12 mouse cellular contexts compared by ENCODE assay signal in genomic region chr3:63562532-63562931, GRCm38 (mm10).
"Had no signal": no experiment of that assay in that cellular context is flagged by ENCODE, and none has a peak within 500 bp of the region (broad histone marks: within the 10 kb centered on the region; RNA-seq: fewer than 3 reads in every experiment).

No protein-coding gene starts in this region.

- H3K9me3 ChIP-seq: limb, embryonic 10.5 days; liver, embryonic 15.5 days had no signal

- H3K36me3 ChIP-seq: limb, embryonic 10.5 days; liver, embryonic 15.5 days had no signal

- H3K27me3 ChIP-seq: liver, embryonic 15.5 days had no signal

- ATAC-seq: intestine, postnatal 0 days; lung, postnatal 0 days had no signal

- H3K9ac ChIP-seq: liver, embryonic 15.5 days had no signal

- DNase-seq: kidney, adult 9 months; kidney, postnatal 14 days; lung, adult 2 months; lung, postnatal 36 days; thymus, postnatal 4 days had no signal

- H3K4me2 ChIP-seq: liver, embryonic 11.5 days; liver, embryonic 15.5 days had no signal

- H3K27ac ChIP-seq: left cerebral cortex, adult 2 months; limb, embryonic 10.5 days; liver, embryonic 15.5 days; stomach, postnatal 0 days had no signal

- H3K4me3 ChIP-seq: left cerebral cortex, adult 2 months; limb, embryonic 10.5 days; liver, embryonic 15.5 days had no signal

- H3K4me1 ChIP-seq: liver, embryonic 15.5 days had no signal
